Mouse (Mus musculus) brain, embryonic 14.5 days (tissue): ENCODE data around the gene Fdxr.

ENCODE experiments used
- CTCF ChIP-seq: fragments of 200-500 bp; IDR thresholded peaks from 2 replicates; pipeline ENCODE4 v1.5.1; 2012; ENCODE audit warnings: inconsistent platforms, mild to moderate bottlenecking, moderate library complexity, borderline replicate concordance; ENCODE audit not compliant: insufficient read depth, insufficient read length; ENCODE audit errors: extremely low read depth
- POLR2A ChIP-seq: fragments of 200-500 bp; IDR thresholded peaks from 2 replicates; pipeline ENCODE4 v1.6.1; 2012; ENCODE audit warnings: mild to moderate bottlenecking, inconsistent platforms, borderline replicate concordance; ENCODE audit not compliant: poor library complexity, insufficient read depth, insufficient read length, severe bottlenecking; ENCODE audit errors: extremely low read depth

GRCm38 (mm10) chr11:115265771-115266399, 11.0 kb downstream of the Fdxr start:
- no peak for TF ChIP-seq CTCF
- no peak for TF ChIP-seq POLR2A
